Comparison of ENCODE assay signal across 8 mouse cellular contexts in the genomic region with DNA sequence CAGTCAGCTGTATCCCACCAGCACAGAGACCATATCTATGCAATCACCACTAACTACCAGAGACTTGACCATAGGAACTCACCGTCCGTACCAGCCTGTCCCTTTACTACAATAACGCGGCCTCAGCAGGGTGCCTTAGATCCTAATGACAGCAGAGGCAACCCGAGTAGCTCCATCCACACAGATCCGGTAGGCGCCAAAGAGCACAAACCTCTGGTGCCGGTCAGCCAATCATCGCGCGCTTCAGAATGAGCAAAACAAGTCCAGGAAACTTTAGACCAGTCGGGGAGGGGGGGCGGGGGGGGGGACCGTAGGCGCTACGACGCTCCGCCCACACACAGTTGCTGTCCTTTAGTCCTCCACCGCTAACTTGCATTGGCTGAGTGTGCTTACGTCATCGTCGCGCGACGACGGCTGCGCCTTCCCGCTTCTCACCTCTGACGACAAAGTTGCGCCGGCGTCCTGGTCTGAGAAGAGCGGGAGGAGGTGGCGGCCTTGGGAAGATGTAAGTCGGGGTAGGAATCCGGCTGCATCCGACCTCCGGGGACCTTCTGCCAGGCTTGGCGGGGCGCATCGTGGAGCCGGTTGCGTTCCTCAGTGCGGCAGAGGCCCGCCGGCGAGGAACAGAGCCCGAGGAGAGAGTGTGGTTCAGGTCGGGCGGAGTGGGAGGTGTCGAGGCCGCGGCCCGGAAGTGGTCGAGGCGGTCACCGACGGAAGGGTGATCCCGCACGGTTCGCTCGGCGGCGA. TPM values are rescaled to one million over a fixed set of nuclear protein-coding genes. Genes with fewer than 3 reads are reported as not detected.
DNase-seq lines count a peak whose midpoint lies in the region; ATAC-seq and TF ChIP-seq lines count a peak whose summit lies in the region.

Gene Rnps1, plus strand, starts transcription at position 336 of the 747 bp plus-strand sequence.

- H3K4me2 ChIP-seq in forebrain, embryonic 16.5 days (ENCODE audit: low read length), result peak within 1 kb of the TSS; percentile 97
- peak within 1 kb of the TSS; percentile 87 for H3K4me2 ChIP-seq in lung, embryonic 14.5 days

- no peak for TF ChIP-seq CTCF in G1E (IDR thresholded peaks at IDR 0.05; ENCODE audit: low read depth, low read length)
- no peak for TF ChIP-seq CTCF in layer of hippocampus, adult 2 months (conservative IDR thresholded peaks at IDR 0.05)
- TF ChIP-seq CTCF in lung, embryonic 14.5 days (IDR thresholded peaks at IDR 0.05; ENCODE audit: low read depth), result peak; percentile 5; the same call in 1 of the 2 replicates
- TF ChIP-seq CTCF in olfactory bulb, adult 2 months (IDR thresholded peaks at IDR 0.05; ENCODE audit: insufficient read depth, low read depth, low read length), result no peak
- TF ChIP-seq CTCF in thymus, adult 2 months (IDR thresholded peaks at IDR 0.05; ENCODE audit: borderline replicate concordance, control insufficient read depth, extremely low read depth, insufficient read depth, low read length, poor library complexity), result no peak

- ATAC-seq in G1E (ENCODE audit: extremely low read depth, insufficient number of reproducible peaks, low FRiP score, poor library complexity, severe bottlenecking), result peak; percentile 81
- ATAC-seq in forebrain, embryonic 16.5 days, result peak; percentile 97
- ATAC-seq in lung, embryonic 14.5 days (ENCODE audit: insufficient read depth), result peak; percentile 92

- peaks cover 71% of the 10 kb centered on the region for H3K36me3 ChIP-seq in G1E (replicated peaks)
- peaks cover 13% of the 10 kb centered on the region for H3K36me3 ChIP-seq in forebrain, embryonic 16.5 days (ENCODE audit: control insufficient read depth, insufficient read depth)
- H3K36me3 ChIP-seq in lung, embryonic 14.5 days (ENCODE audit: insufficient read depth), result peaks cover 50% of the 10 kb centered on the region
- peaks cover 21% of the 10 kb centered on the region for H3K36me3 ChIP-seq in thymus, adult 2 months (ENCODE audit: control insufficient read depth, insufficient read depth, low read length)

- peak; percentile 85 for TF ChIP-seq POLR2A in olfactory bulb, adult 2 months (IDR thresholded peaks at IDR 0.05; ENCODE audit: insufficient read depth, low read depth, low read length)
- peak; percentile 65 for TF ChIP-seq POLR2A in thymus, adult 2 months (IDR thresholded peaks at IDR 0.05; ENCODE audit: control insufficient read depth, extremely low read depth, insufficient read depth, low read length, poor library complexity)

- peak within 1 kb of the TSS; percentile 87 for H3K4me3 ChIP-seq in G1E (ENCODE audit: low read depth, low read length)
- peak within 1 kb of the TSS; percentile 95 for H3K4me3 ChIP-seq in forebrain, embryonic 16.5 days (replicated peaks; ENCODE audit: low read length)
- H3K4me3 ChIP-seq in layer of hippocampus, adult 2 months, result peak within 1 kb of the TSS; percentile 94
- peak within 1 kb of the TSS; percentile 73 for H3K4me3 ChIP-seq in lung, embryonic 14.5 days (ENCODE audit: low read depth, low read length)
- H3K4me3 ChIP-seq in olfactory bulb, adult 2 months (ENCODE audit: insufficient read depth, low read depth, low read length), result peak within 1 kb of the TSS; percentile 75
- H3K4me3 ChIP-seq in thymus, adult 2 months (ENCODE audit: control insufficient read depth, insufficient read depth, low read length), result peak within 1 kb of the TSS; percentile 69

- intact Hi-C loops in heart, postnatal 36 days (cut with DNase I), result loop anchor here (10.0 kb wide), 1 partner anchor 480 kb away; the partner anchor contains the start of genes Eme2, Mrps34 and Nme3

- peak within 1 kb of the TSS; percentile 74 for H3K9ac ChIP-seq in forebrain, embryonic 16.5 days (replicated peaks; ENCODE audit: low read depth, low read length)
- peak within 1 kb of the TSS; percentile 84 for H3K9ac ChIP-seq in lung, embryonic 14.5 days

- no peaks in the 10 kb centered on the region for H3K9me3 ChIP-seq in G1E (replicated peaks)
- H3K9me3 ChIP-seq in forebrain, embryonic 16.5 days (ENCODE audit: control insufficient read depth, low read length), result no peaks in the 10 kb centered on the region
- no peaks in the 10 kb centered on the region for H3K9me3 ChIP-seq in lung, embryonic 14.5 days (ENCODE audit: low read depth, low read length)

- H3K27me3 ChIP-seq in G1E (ENCODE audit: insufficient read depth, low read length), result no peaks in the 10 kb centered on the region
- no peaks in the 10 kb centered on the region for H3K27me3 ChIP-seq in forebrain, embryonic 16.5 days (replicated peaks; ENCODE audit: control insufficient read depth, insufficient read depth, low read length)
- H3K27me3 ChIP-seq in lung, embryonic 14.5 days (ENCODE audit: insufficient read depth, low read length), result no peaks in the 10 kb centered on the region
- no peaks in the 10 kb centered on the region for H3K27me3 ChIP-seq in thymus, adult 2 months (ENCODE audit: control insufficient read depth, insufficient read depth, low read length)

- H3K27ac ChIP-seq in forebrain, embryonic 16.5 days (ENCODE audit: low read length), result peak within 1 kb of the TSS; percentile 82
- peak within 1 kb of the TSS; percentile 94 for H3K27ac ChIP-seq in layer of hippocampus, adult 2 months
- peak within 1 kb of the TSS; percentile 96 for H3K27ac ChIP-seq in lung, embryonic 14.5 days (ENCODE audit: low read depth)
- H3K27ac ChIP-seq in olfactory bulb, adult 2 months (ENCODE audit: insufficient read depth, low read depth, low read length), result peak within 1 kb of the TSS; percentile 60
- peak within 1 kb of the TSS; percentile 86 for H3K27ac ChIP-seq in thymus, adult 2 months (ENCODE audit: control insufficient read depth, insufficient read depth, low read length)

- peak; percentile 85 for DNase-seq in G1E (ENCODE audit: low spot score)
- DNase-seq in cerebellum, adult 18-20 months, result peak; percentile 89 to 92
- DNase-seq in heart, postnatal 36 days, result peak; percentile 86 to 92
- peak; percentile 90 to 93 for DNase-seq in layer of hippocampus, adult 2 months (ENCODE audit: low spot score in 2 of 2)
- peak; percentile 100 for DNase-seq in lung, embryonic 14.5 days
- peak; percentile 89 for DNase-seq in thymus, adult 2 months

- under 1% methylated on average over 63 of the region's 64 CpGs for WGBS in forebrain, embryonic 16.5 days
- WGBS in lung, embryonic 14.5 days, result under 1% methylated on average over 64 of the region's 64 CpGs
- WGBS in olfactory bulb, adult 2 months, result under 1% methylated on average over 64 of the region's 64 CpGs
- WGBS in thymus, adult 2 months, result under 1% methylated on average over 64 of the region's 64 CpGs

- H3K4me1 ChIP-seq in G1E (ENCODE audit: insufficient read depth, low read depth, low read length), result peaks cover 39% of the 10 kb centered on the region
- H3K4me1 ChIP-seq in forebrain, embryonic 16.5 days (replicated peaks; ENCODE audit: control insufficient read depth, insufficient read depth, low read length), result peaks cover 30% of the 10 kb centered on the region
- H3K4me1 ChIP-seq in lung, embryonic 14.5 days (ENCODE audit: insufficient read depth), result 0 out of 2 replicates have a peak, but pooled peaks cover 3% of the 10 kb centered on the region
- H3K4me1 ChIP-seq in olfactory bulb, adult 2 months (ENCODE audit: control insufficient read depth, insufficient read depth, low read length), result peaks cover 8% of the 10 kb centered on the region
- peaks cover 9% of the 10 kb centered on the region for H3K4me1 ChIP-seq in thymus, adult 2 months (replicated peaks; ENCODE audit: control insufficient read depth, insufficient read depth, low read length)

RNA-seq across cellular contexts. Expression of gene Rnps1, which starts in this region (rescaled TPM):
- total RNA-seq in G1E (2014; fragmentation: Nextera tagmentation) (121 and 123 TPM in 2 replicates), G1E (2017) (152 and 177 TPM in 2 replicates)
- polyA plus RNA-seq in G1E (2012), result 428 and 563 TPM in 2 replicates
- polyA plus RNA-seq in forebrain, embryonic 16.5 days (2015; fragmentation: Nextera tagmentation; extraction: Ambion mirVana), result 362 and 389 TPM in 2 replicates
- 10 to 100 TPM; 58.4 to 61.6 TPM for total RNA-seq in heart, postnatal 36 days (2021)
- 100 to 1,000 TPM; 127 to 134 TPM for total RNA-seq in layer of hippocampus, adult 2 months (2021)
- 282 and 292 TPM in 2 replicates for polyA plus RNA-seq in lung, embryonic 14.5 days (2014; fragmentation: Nextera tagmentation; extraction: Ambion mirVana)
- not detected in 2 replicates for polyA plus RNA-seq in olfactory bulb, adult 2 months (2012; ENCODE audit: insufficient read depth, insufficient read length, low replicate concordance, missing spikeins)
- polyA plus RNA-seq in thymus, adult 2 months (2012; rRNA removed), result 241 and 251 TPM in 2 replicates

Comparison
In these comparisons a context has a peak if more than half of its experiments do, and no peak if none do; other contexts are left out.
1. Peak in every context shown above with its lines: DNase-seq, ATAC-seq, H3K4me3 ChIP-seq and H3K27ac ChIP-seq.